Mouse (Mus musculus) liver, adult 2 months (tissue): ENCODE measurements around the gene Macf1. TPM values are rescaled to one million over a fixed set of nuclear protein-coding genes. Genes with fewer than 3 reads are reported as not detected.
A peak's percentile ranks its signal among the peaks of the same experiment; 100 is the strongest.

ENCODE experiments used
- DNase-seq: peaks from one replicate; pipeline ENCODE4 v3.0.0-alpha.2; 2011; ENCODE audit warnings: low read depth, low spot score; ENCODE audit errors: extremely low read depth
- H3K27ac ChIP-seq: fragments of 200-500 bp; replicated peaks from 2 replicates; pipeline ENCODE4 v1.5.1; 2012; ENCODE audit warnings: low read depth, mild to moderate bottlenecking, control low read depth, inconsistent platforms, low read length; ENCODE audit not compliant: insufficient read depth
- H3K27me3 ChIP-seq: fragments of 200-500 bp; 2 replicates; pipeline ENCODE4 v1.6.1; 2012; ENCODE audit warnings: mild to moderate bottlenecking, moderate library complexity, low read length, inconsistent platforms; ENCODE audit not compliant: control insufficient read depth, insufficient read depth
- H3K36me3 ChIP-seq: fragments of 200-500 bp; 2 replicates; pipeline ENCODE4 v1.6.1; 2012; ENCODE audit warnings: low read length, inconsistent platforms; ENCODE audit not compliant: control insufficient read depth, insufficient read depth
- H3K4me1 ChIP-seq: fragments of 200-500 bp; 2 replicates; pipeline ENCODE4 v1.6.1; 2011; ENCODE audit warnings: low read length; ENCODE audit not compliant: control insufficient read depth, insufficient read depth
- H3K4me3 ChIP-seq: fragments of 200-500 bp; 2 replicates; pipeline ENCODE4 v1.5.1; 2011; ENCODE audit warnings: low read depth, mild to moderate bottlenecking, control low read depth, low read length, moderate library complexity; ENCODE audit not compliant: insufficient read depth
- H3K79me2 ChIP-seq: fragments of 200-500 bp; 2 replicates; pipeline ENCODE4 v1.6.1; 2012; ENCODE audit warnings: inconsistent platforms, mild to moderate bottlenecking, low read length, moderate library complexity; ENCODE audit not compliant: control insufficient read depth, insufficient read depth
- H3K9ac ChIP-seq: fragments of 200-500 bp; 2 replicates; pipeline ENCODE4 v1.6.1; 2012; ENCODE audit warnings: low read depth, mild to moderate bottlenecking, control low read depth, inconsistent platforms, low read length
- CTCF ChIP-seq: fragments of 200-500 bp; IDR thresholded peaks from 2 replicates; pipeline ENCODE4 v1.5.1; 2011; ENCODE audit warnings: low read depth, low read length, control low read depth
- POLR2A ChIP-seq: fragments of 200-500 bp; IDR thresholded peaks from 2 replicates; pipeline ENCODE4 v1.6.1; 2011; ENCODE audit warnings: low read length, control low read depth; ENCODE audit not compliant: insufficient read depth; ENCODE audit errors: extremely low read depth
- WGBS: fragments of 180-500 bp; shearing (Covaris S2); methylation state at CpG from one replicate; pipeline ENCODE4 v1.1.7; 2018; 5-methylcytosine and 5-hydroxymethylcytosine counted together
- polyA plus RNA-seq: library from polyadenylated mRNA; depleted of rRNA; stranded (reverse); fragments of >200 nt; gene quantifications from 2 replicates; pipeline ENCODE4 v1.2.3, GENCODE M21; 2012
- total RNA-seq: library from RNA; depleted of rRNA; stranded (reverse); fragments of >200 nt; gene quantifications from 2 replicates; pipeline ENCODE4 v1.2.3, GENCODE M21; 2014

The Macf1 gene
- total and polyA plus RNA-seq, 2 experiments = 16.6 to 70.7 TPM

GRCm38 (mm10) chr4:123515673-123516072, 168.5 kb downstream of the Macf1 start:
- no peak overlapping the region for H3K9ac ChIP-seq
- DNase-seq = peak; percentile 92
- 29% methylated on average over 1 of the region's 1 CpGs for WGBS
- H3K79me2 ChIP-seq = peaks cover 13% of the 10 kb centered on the region; the same call in 1 of the 2 replicates
- H3K27ac ChIP-seq = peak overlapping the region; percentile 63
- no peaks in the 10 kb centered on the region for H3K27me3 ChIP-seq
- peaks cover 14% of the 10 kb centered on the region for H3K36me3 ChIP-seq
- peaks cover 19% of the 10 kb centered on the region for H3K4me1 ChIP-seq
- no peak overlapping the region for H3K4me3 ChIP-seq
- TF ChIP-seq POLR2A (no peak), CTCF (no peak)

- no peak overlapping the region for H3K9ac ChIP-seq
- 63% methylated on average over 1 of the region's 1 CpGs for WGBS
- peaks cover 2% of the 10 kb centered on the region; the same call in 1 of the 2 replicates for H3K79me2 ChIP-seq
- H3K27ac ChIP-seq = no peak overlapping the region
- peaks cover 58% of the 10 kb centered on the region for H3K36me3 ChIP-seq
- peaks cover 6% of the 10 kb centered on the region for H3K4me1 ChIP-seq
- no peak for DNase-seq
- H3K27me3 ChIP-seq = no peaks in the 10 kb centered on the region
- TF ChIP-seq POLR2A (no peak), CTCF (no peak)
- H3K4me3 ChIP-seq = no peak overlapping the region
Observed at GRCm38 (mm10) chr4:123510201-123510600, 174.0 kb downstream of the Macf1 start.

GRCm38 (mm10) chr4:123489086-123489485, 195.1 kb downstream of the Macf1 start:
- DNase-seq = no peak
- Histone ChIP-seq H3K9ac (no peak overlapping the region), H3K4me3 (no peak overlapping the region), H3K27ac (no peak overlapping the region), H3K36me3 (peaks cover 72% of the 10 kb centered on the region), H3K79me2 (no peaks in the 10 kb centered on the region), H3K4me1 (no peaks in the 10 kb centered on the region), H3K27me3 (no peaks in the 10 kb centered on the region)
- WGBS = 78% methylated on average over 3 of the region's 3 CpGs
- TF ChIP-seq CTCF = no peak
- TF ChIP-seq POLR2A = no peak

GRCm38 (mm10) chr4:123479991-123480390, 204.2 kb downstream of the Macf1 start:
- Histone ChIP-seq H3K4me1 (no peaks in the 10 kb centered on the region), H3K4me3 (no peak overlapping the region), H3K27ac (no peak overlapping the region), H3K79me2 (no peaks in the 10 kb centered on the region), H3K27me3 (no peaks in the 10 kb centered on the region), H3K36me3 (peaks cover 66% of the 10 kb centered on the region), H3K9ac (no peak overlapping the region)
- no peak for DNase-seq
- TF ChIP-seq CTCF (no peak), POLR2A (no peak)
- 95% methylated on average over 4 of the region's 4 CpGs for WGBS

GRCm38 (mm10) chr4:123478655-123479433, 205.3 kb downstream of the Macf1 start:
- 86% methylated on average over 8 of the region's 8 CpGs for WGBS
- no peak for DNase-seq
- no peaks in the 10 kb centered on the region for H3K4me1 ChIP-seq
- no peak overlapping the region for H3K4me3 ChIP-seq
- H3K27ac ChIP-seq = no peak overlapping the region
- H3K27me3 ChIP-seq = no peaks in the 10 kb centered on the region
- no peak for TF ChIP-seq CTCF
- no peak for TF ChIP-seq POLR2A
- H3K79me2 ChIP-seq = no peaks in the 10 kb centered on the region
- peaks cover 71% of the 10 kb centered on the region for H3K36me3 ChIP-seq
- H3K9ac ChIP-seq = no peak overlapping the region

DNA sequence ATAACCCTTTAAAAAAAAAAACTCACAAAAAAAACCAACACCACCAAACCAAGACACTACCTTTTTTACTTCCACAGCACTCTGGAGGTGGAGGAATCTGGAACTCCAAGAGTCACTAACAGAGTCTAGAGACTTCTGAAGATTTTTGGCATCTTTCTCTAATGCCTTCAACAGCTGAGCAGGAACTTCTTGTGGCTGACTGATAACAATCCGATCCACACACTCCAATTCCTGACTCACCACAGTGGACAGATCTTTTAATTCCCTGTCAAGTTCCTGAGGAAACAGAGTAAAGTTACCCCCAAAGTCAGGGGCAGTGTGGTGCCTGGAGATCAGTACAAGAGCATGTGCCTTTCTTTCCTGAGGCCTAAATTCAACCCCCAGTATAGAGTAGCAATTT, 218.4 kb downstream of the Macf1 start:
- Histone ChIP-seq H3K79me2 (no peaks in the 10 kb centered on the region), H3K4me1 (no peaks in the 10 kb centered on the region), H3K27ac (no peak overlapping the region), H3K4me3 (no peak overlapping the region), H3K9ac (no peak overlapping the region), H3K27me3 (no peaks in the 10 kb centered on the region), H3K36me3 (peaks cover 63% of the 10 kb centered on the region)
- no peak for TF ChIP-seq POLR2A
- no peak for TF ChIP-seq CTCF
- DNase-seq = no peak
- WGBS = 73% methylated on average over 1 of the region's 1 CpGs
